Mouse (Mus musculus) ES-CJ7 (cell line): ENCODE measurements around the gene Itga6.
"Not testable (repeated sequence)": the region's sequence is repeated elsewhere in the genome, so short reads cannot be mapped to it uniquely, and the experiment has no call there.

Source experiments
- DNase-seq: peaks from one replicate; pipeline ENCODE4 v3.0.0; 2011; ENCODE audit warnings: low read depth, low spot score

Gene Itga6

GRCm38 (mm10) chr2:71843316-71843715, 97.9 kb downstream of the Itga6 start:
- DNase-seq: no peak

GRCm38 (mm10) chr2:71844906-71845305, 99.5 kb downstream of the Itga6 start:
- DNase-seq: no peak

- not testable (repeated sequence) for DNase-seq
Observed at GRCm38 (mm10) chr2:71852161-71852560, 106.7 kb downstream of the Itga6 start.

- DNase-seq: no peak
Observed at GRCm38 (mm10) chr2:71855076-71855475, 109.7 kb downstream of the Itga6 start.

GRCm38 (mm10) chr2:71863531-71864173, 118.2 kb downstream of the Itga6 start:
- no peak for DNase-seq

- no peak for DNase-seq
Observed at GRCm38 (mm10) chr2:71865022-71865421, 119.6 kb downstream of the Itga6 start.

- peak; percentile 16 for DNase-seq
Observed at GRCm38 (mm10) chr2:71865935-71866334, 120.5 kb downstream of the Itga6 start.

GRCm38 (mm10) chr2:71866565-71866964, 121.1 kb downstream of the Itga6 start:
- peak; percentile 98 for DNase-seq

GRCm38 (mm10) chr2:71867019-71867418, 121.6 kb downstream of the Itga6 start:
- peak; percentile 57 for DNase-seq

GRCm38 (mm10) chr2:71867480-71867879, 122.1 kb downstream of the Itga6 start:
- peak; percentile 93 for DNase-seq

GRCm38 (mm10) chr2:71868256-71868655, 122.8 kb downstream of the Itga6 start:
- DNase-seq: peak; percentile 61

GRCm38 (mm10) chr2:71872141-71872540, 126.7 kb downstream of the Itga6 start:
- DNase-seq: no peak

GRCm38 (mm10) chr2:71872801-71873443, 127.5 kb downstream of the Itga6 start, which contains the start of gene Pdk1:
TSS of gene Pdk1 (plus strand) at chr2:71873224.
- DNase-seq: peak; percentile 97

- DNase-seq: peak; percentile 66
Observed at GRCm38 (mm10) chr2:71873474-71874322, 128.3 kb downstream of the Itga6 start.

- DNase-seq: no peak
Observed at GRCm38 (mm10) chr2:71874422-71874821, 129.0 kb downstream of the Itga6 start.

GRCm38 (mm10) chr2:71874836-71875235, 129.4 kb downstream of the Itga6 start:
- DNase-seq: no peak

- DNase-seq: no peak
Observed at GRCm38 (mm10) chr2:71877865-71878264, 132.4 kb downstream of the Itga6 start.

- no peak for DNase-seq
Observed at GRCm38 (mm10) chr2:71878441-71878840, 133.0 kb downstream of the Itga6 start.

- DNase-seq: no peak
Observed at GRCm38 (mm10) chr2:71878943-71879342, 133.5 kb downstream of the Itga6 start.

GRCm38 (mm10) chr2:71882914-71883651, 137.7 kb downstream of the Itga6 start:
- DNase-seq: no peak

- DNase-seq: no peak
Observed at GRCm38 (mm10) chr2:71887269-71887668, 141.9 kb downstream of the Itga6 start.

- no peak for DNase-seq
Observed at GRCm38 (mm10) chr2:71888437-71888836, 143.0 kb downstream of the Itga6 start.
